Mouse (Mus musculus): ENCODE measurements around the gene Coasy. TPM values are rescaled to one million over a fixed set of nuclear protein-coding genes. Genes with fewer than 3 reads are reported as not detected.

Gene Coasy
- polyA plus RNA-seq, 1 experiment from 2014 or later: 18.6 TPM

- H3K4me3 ChIP-seq (ENCODE audit: inconsistent target): peak within 1 kb of the TSS; percentile 83
- peaks cover 25% of the 10 kb centered on the region for H3K36me3 ChIP-seq (ENCODE audit: inconsistent target)
- under 1% methylated on average over 50 of the region's 52 CpGs for WGBS (ENCODE audit: missing documents)
These were observed 4.7 kb downstream of the Coasy start, which contains the start of gene Mlx for GRCm38 (mm10) chr11:101086756-101087681. Gene Mlx (plus strand): TSS chr11:101087277.

GRCm38 (mm10) chr11:101087682-101088055 lies 5.3 kb downstream of the Coasy start:
- peak overlapping the region; percentile 57 for H3K27ac ChIP-seq
- H3K4me3 ChIP-seq (ENCODE audit: inconsistent target): peak overlapping the region; percentile 83
- peaks cover 15% of the 10 kb centered on the region for H3K79me2 ChIP-seq (ENCODE audit: inconsistent target)
- WGBS (ENCODE audit: missing documents): 11% methylated on average over 8 of the region's 8 CpGs
- peaks cover 32% of the 10 kb centered on the region for H3K36me3 ChIP-seq (ENCODE audit: inconsistent target)

More at GRCm38 (mm10) chr11:101086756-101087681, 4.7 kb downstream of the Coasy start, which contains the start of gene Mlx:
- H3K27ac ChIP-seq: peak within 1 kb of the TSS; percentile 62
- peaks cover 15% of the 10 kb centered on the region for H3K79me2 ChIP-seq (ENCODE audit: inconsistent target)

- H3K36me3 ChIP-seq (ENCODE audit: inconsistent target): peaks cover 33% of the 10 kb centered on the region
- no peak overlapping the region for H3K27ac ChIP-seq
- 43% methylated on average over 1 of the region's 1 CpGs for WGBS (ENCODE audit: missing documents)
- H3K4me3 ChIP-seq (ENCODE audit: inconsistent target): no peak overlapping the region
- H3K79me2 ChIP-seq (ENCODE audit: inconsistent target): peaks cover 15% of the 10 kb centered on the region
These were observed 7.6 kb downstream of the Coasy start for GRCm38 (mm10) chr11:101089931-101090330.

- Histone ChIP-seq H3K27ac (peak overlapping the region; percentile 86), H3K4me3 (ENCODE audit: inconsistent target) (peak overlapping the region; percentile 77), H3K79me2 (ENCODE audit: inconsistent target) (no peaks in the 10 kb centered on the region), H3K36me3 (ENCODE audit: inconsistent target) (peaks cover 52% of the 10 kb centered on the region)
- 2% methylated on average over 17 of the region's 18 CpGs for WGBS (ENCODE audit: missing documents)
These were observed 12.6 kb downstream of the Coasy start for GRCm38 (mm10) chr11:101094930-101095313.

- Histone ChIP-seq H3K27ac (peak within 1 kb of the TSS; percentile 86), H3K36me3 (ENCODE audit: inconsistent target) (peaks cover 52% of the 10 kb centered on the region), H3K4me3 (ENCODE audit: inconsistent target) (peak within 1 kb of the TSS; percentile 77), H3K79me2 (ENCODE audit: inconsistent target) (no peaks in the 10 kb centered on the region)
- under 1% methylated on average over 41 of the region's 43 CpGs for WGBS (ENCODE audit: missing documents)
These were observed 13.1 kb downstream of the Coasy start, which contains the start of gene Psmc3ip for GRCm38 (mm10) chr11:101095314-101096024. Gene Psmc3ip (minus strand): TSS chr11:101095436.

- 87% methylated on average over 8 of the region's 8 CpGs for WGBS (ENCODE audit: missing documents)
- no peak overlapping the region for H3K27ac ChIP-seq
- H3K36me3 ChIP-seq (ENCODE audit: inconsistent target): peaks cover 56% of the 10 kb centered on the region
- no peak overlapping the region for H3K4me3 ChIP-seq (ENCODE audit: inconsistent target)
- H3K79me2 ChIP-seq (ENCODE audit: inconsistent target): peaks cover 4% of the 10 kb centered on the region; the same call in 1 of the 2 replicates
These were observed 15.9 kb downstream of the Coasy start for GRCm38 (mm10) chr11:101098231-101098630.

GRCm38 (mm10) chr11:101103011-101103410 lies 20.6 kb downstream of the Coasy start:
- H3K36me3 ChIP-seq (ENCODE audit: inconsistent target): peaks cover 80% of the 10 kb centered on the region
- H3K4me3 ChIP-seq (ENCODE audit: inconsistent target): no peak overlapping the region
- H3K79me2 ChIP-seq (ENCODE audit: inconsistent target): peaks cover 47% of the 10 kb centered on the region
- WGBS (ENCODE audit: missing documents): 100% methylated on average over 5 of the region's 5 CpGs
- H3K27ac ChIP-seq: no peak overlapping the region

- WGBS (ENCODE audit: missing documents): 87% methylated on average over 4 of the region's 4 CpGs
- no peak overlapping the region for H3K4me3 ChIP-seq (ENCODE audit: inconsistent target)
- peaks cover 100% of the 10 kb centered on the region for H3K79me2 ChIP-seq (ENCODE audit: inconsistent target)
- no peak overlapping the region for H3K27ac ChIP-seq
- H3K36me3 ChIP-seq (ENCODE audit: inconsistent target): peaks cover 18% of the 10 kb centered on the region; the same call in 1 of the 2 replicates
These were observed 27.0 kb downstream of the Coasy start for GRCm38 (mm10) chr11:101109351-101109750.

GRCm38 (mm10) chr11:101110708-101111107 lies 28.3 kb downstream of the Coasy start:
- H3K27ac ChIP-seq: no peak overlapping the region
- peaks cover 98% of the 10 kb centered on the region for H3K79me2 ChIP-seq (ENCODE audit: inconsistent target)
- no peak overlapping the region for H3K4me3 ChIP-seq (ENCODE audit: inconsistent target)
- WGBS (ENCODE audit: missing documents): 95% methylated on average over 5 of the region's 5 CpGs
- peaks cover 6% of the 10 kb centered on the region; the same call in 1 of the 2 replicates for H3K36me3 ChIP-seq (ENCODE audit: inconsistent target)

- Histone ChIP-seq H3K36me3 (ENCODE audit: inconsistent target) (peaks cover under 1% of the 10 kb centered on the region; the same call in 1 of the 2 replicates), H3K4me3 (ENCODE audit: inconsistent target) (no peak overlapping the region), H3K27ac (no peak overlapping the region), H3K79me2 (ENCODE audit: inconsistent target) (peaks cover 96% of the 10 kb centered on the region)
- WGBS (ENCODE audit: missing documents): 94% methylated on average over 4 of the region's 4 CpGs
These were observed 28.8 kb downstream of the Coasy start for GRCm38 (mm10) chr11:101111178-101111577.

GRCm38 (mm10) chr11:101112186-101112585 lies 29.8 kb downstream of the Coasy start:
- 94% methylated on average over 3 of the region's 3 CpGs for WGBS (ENCODE audit: missing documents)
- no peaks in the 10 kb centered on the region for H3K36me3 ChIP-seq (ENCODE audit: inconsistent target)
- H3K27ac ChIP-seq: no peak overlapping the region
- no peak overlapping the region for H3K4me3 ChIP-seq (ENCODE audit: inconsistent target)
- peaks cover 96% of the 10 kb centered on the region for H3K79me2 ChIP-seq (ENCODE audit: inconsistent target)

GRCm38 (mm10) chr11:101115564-101115963 lies 33.2 kb downstream of the Coasy start:
- Histone ChIP-seq H3K36me3 (ENCODE audit: inconsistent target) (no peaks in the 10 kb centered on the region), H3K27ac (peak overlapping the region; percentile 85), H3K79me2 (ENCODE audit: inconsistent target) (peaks cover 87% of the 10 kb centered on the region), H3K4me3 (ENCODE audit: inconsistent target) (no peak overlapping the region)
- WGBS (ENCODE audit: missing documents): 0% methylated on average over 2 of the region's 2 CpGs

GRCm38 (mm10) chr11:101118105-101118504 lies 35.7 kb downstream of the Coasy start:
- Histone ChIP-seq H3K4me3 (ENCODE audit: inconsistent target) (peak overlapping the region; percentile 96), H3K36me3 (ENCODE audit: inconsistent target) (0 out of 2 replicates have a peak, but pooled peaks cover 2% of the 10 kb centered on the region), H3K27ac (peak overlapping the region; percentile 64), H3K79me2 (ENCODE audit: inconsistent target) (peaks cover 71% of the 10 kb centered on the region)
- WGBS (ENCODE audit: missing documents): 50% methylated on average over 4 of the region's 4 CpGs

GRCm38 (mm10) chr11:101119131-101119760 lies 36.9 kb downstream of the Coasy start:
- WGBS (ENCODE audit: missing documents): under 1% methylated on average over 37 of the region's 39 CpGs
- peaks cover 11% of the 10 kb centered on the region; the same call in 1 of the 2 replicates for H3K36me3 ChIP-seq (ENCODE audit: inconsistent target)
- H3K27ac ChIP-seq: peak overlapping the region; percentile 64
- peak overlapping the region; percentile 96 for H3K4me3 ChIP-seq (ENCODE audit: inconsistent target)
- H3K79me2 ChIP-seq (ENCODE audit: inconsistent target): peaks cover 60% of the 10 kb centered on the region
